Mouse (Mus musculus): ENCODE measurements around the gene Olfr1414.

GRCm38 (mm10) chr1:92518561-92518960, at the start of gene Olfr1414:
- TF ChIP-seq CEBPB (IDR thresholded peaks at IDR 0.05; ENCODE audit: low read depth) (no peak), CTCF (IDR thresholded peaks at IDR 0.05; ENCODE audit: control insufficient read depth, insufficient read depth, insufficient read length) (no peak), USF1 (IDR thresholded peaks at IDR 0.05; ENCODE audit: low read depth) (no peak), MAX (IDR thresholded peaks at IDR 0.05) (no peak), MYOD1 (IDR thresholded peaks at IDR 0.05; ENCODE audit: control insufficient read depth, insufficient read length, low read depth) (no peak), MYOG (IDR thresholded peaks at IDR 0.05; ENCODE audit: control insufficient read depth, extremely low read depth, insufficient read length) (no peak), FOSL1 (IDR thresholded peaks at IDR 0.05; ENCODE audit: insufficient read depth, low read length, poor library complexity, severe bottlenecking) (no peak)
